Mouse (Mus musculus) kidney, adult 8-10 months (tissue): ENCODE data around the gene Il18.

ENCODE experiments used
- DNase-seq, 2 experiments: peaks; one replicate each; pipeline ENCODE4 v3.0.0; 2022

The Il18 gene

DNA sequence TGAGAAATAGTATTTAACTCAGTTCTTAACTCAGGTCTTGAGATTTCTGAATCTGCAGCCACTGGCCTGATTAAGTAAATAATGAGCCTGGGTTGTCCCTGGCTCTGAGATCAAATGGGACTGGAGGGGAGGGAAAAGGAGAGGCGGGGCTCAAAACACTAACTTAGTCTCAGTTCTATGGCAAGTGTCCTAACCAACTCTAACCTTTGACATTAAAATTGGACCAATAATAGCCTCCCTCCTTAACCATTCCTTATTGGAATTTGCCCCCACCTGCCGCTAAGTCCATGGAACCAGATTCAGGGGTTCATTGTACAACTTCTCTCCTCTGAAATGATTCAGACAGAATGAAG is 443 bp downstream of the Il18 start, which contains the start of gene Bco2:
TSS of gene Bco2 (minus strand) at position 88 of the 353 bp plus-strand sequence.
- peak; percentile 65 to 79 for DNase-seq

DNA sequence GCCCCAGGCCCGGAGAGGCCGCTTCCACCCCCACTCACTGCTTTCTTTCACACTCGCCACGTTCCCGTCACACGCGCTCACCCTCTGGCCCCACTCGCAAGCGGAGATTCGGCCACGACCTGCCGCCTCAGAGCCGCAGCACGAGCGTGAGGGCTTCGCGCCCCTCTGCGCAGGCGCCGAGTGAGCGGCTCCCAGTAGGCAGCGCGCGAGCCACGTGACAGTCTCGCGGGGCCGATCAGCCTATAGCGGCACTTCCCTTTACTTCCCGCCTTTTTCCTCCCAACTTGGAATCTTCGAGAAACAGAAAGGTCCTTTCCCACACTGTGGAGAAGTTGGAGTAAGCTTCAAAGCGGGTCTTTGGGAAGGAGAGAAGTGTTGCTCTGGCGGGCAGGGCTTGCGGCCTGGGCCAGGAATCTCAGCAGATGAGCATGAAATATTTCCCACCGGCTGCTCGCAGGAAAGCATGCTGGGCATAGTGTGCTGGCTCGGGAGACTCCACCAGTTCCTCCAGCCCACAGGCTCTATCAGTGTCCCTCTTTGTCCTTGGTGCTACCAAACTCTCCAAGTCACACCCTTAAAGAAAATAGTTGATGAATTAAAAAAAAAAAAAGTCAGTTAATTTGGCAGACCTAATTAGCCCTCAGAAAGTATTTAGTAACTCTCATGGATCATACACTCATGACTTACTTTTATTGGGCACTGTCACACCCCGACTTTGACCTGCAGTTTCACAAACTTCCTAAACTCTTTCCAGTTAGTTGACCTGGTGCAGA is 6.7 kb downstream of the Il18 start, which contains the start of gene Tex12:
TSS of gene Tex12 (minus strand) at position 181 of the 773 bp plus-strand sequence.
- no peak for DNase-seq

DNA sequence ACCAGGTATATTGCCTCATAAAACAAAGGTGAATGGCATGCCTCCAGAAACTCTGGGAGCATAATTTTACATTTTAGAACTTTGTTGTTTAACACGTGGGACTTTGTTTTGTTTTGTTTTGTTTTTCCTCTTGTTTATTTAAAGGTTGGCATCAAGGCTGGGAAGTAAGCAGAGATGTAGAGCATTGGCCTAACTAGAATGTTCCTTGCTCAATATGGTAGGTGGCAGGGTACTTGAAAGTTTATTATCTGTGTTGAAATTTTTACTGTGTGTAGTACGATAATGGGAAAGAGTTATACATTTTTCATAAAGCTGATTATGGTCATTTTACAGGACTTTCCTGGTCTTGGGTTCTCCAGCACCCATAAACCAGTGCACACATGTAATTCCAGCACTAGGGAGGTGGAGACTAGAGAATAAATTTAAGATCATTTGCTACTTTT is 7.3 kb downstream of the Il18 start:
- no peak for DNase-seq

DNA sequence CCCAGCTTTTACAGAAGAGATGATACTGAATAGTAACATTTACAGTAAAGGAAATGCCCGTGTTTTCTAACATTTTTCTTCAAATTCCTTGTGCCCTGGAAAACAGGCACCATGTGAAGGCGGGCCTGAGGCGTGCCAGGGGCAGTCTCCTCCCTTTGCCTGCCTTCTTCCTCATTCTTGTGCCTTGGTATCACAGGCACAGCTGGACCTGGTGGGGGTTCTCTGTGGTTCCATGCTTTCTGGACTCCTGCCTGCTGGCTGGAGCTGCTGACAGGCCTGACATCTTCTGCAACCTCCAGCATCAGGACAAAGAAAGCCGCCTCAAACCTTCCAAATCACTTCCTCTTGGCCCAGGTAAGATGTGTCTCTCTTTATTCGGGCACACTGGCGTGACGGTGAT is 10.5 kb downstream of the Il18 start:
- DNase-seq: no peak

DNA sequence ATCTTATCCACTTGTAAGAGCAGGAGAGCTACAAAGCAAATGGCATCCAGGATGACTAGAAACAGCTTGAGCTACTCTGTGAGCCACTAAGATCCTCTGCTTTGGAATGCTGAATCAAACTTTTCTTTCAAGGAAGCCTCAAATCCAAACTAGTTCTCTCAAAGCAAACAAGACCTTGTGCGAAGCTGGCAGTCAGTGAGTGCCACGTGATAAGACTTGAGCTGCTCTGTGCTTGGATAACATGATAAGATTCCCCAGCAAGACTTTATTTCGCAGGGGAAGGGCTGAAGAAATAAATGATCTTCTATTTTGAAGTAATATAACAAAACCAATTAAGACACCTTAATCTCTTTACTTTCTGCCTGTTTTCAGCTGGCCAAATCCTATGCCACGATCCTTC is 11.3 kb downstream of the Il18 start:
- no peak for DNase-seq

DNA sequence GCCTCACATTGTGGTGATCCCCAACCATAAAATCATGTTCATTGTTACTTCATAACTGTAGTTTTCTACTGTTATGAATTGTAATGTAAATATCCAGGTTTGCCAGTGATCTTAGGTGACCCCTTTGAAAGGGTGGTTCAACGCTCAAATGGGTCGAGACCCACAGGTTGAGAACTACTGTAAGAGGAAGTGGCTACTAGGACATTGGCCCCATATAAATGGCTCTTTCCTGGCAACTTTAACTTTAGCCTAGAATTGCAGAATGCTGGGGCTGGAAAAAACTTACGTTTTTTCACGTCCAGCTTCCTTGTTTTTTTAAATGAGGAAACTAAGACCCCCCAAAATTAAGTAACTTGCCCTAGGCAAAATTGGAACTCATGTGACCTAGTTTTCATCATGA is 12.7 kb downstream of the Il18 start:
- DNase-seq: no peak

DNA sequence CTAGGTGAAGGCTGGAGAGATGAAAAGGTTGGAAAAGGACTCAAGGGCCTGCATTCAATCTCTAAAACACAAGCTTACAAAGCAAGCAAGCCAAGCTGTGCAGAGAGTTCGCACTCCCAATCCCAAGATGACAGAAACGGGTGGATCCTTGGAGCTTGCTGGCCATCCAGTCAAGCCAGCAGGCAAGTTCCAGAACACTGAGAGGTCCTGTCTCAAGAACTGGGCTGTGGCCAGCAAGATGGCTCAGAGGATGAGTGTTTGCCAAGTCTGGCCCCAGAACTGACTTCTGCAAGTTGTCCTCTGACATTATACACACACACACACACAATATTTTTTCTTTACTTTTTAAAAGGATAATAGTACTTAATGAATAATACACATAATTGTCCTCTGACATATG is 13.3 kb downstream of the Il18 start:
- DNase-seq: no peak

DNA sequence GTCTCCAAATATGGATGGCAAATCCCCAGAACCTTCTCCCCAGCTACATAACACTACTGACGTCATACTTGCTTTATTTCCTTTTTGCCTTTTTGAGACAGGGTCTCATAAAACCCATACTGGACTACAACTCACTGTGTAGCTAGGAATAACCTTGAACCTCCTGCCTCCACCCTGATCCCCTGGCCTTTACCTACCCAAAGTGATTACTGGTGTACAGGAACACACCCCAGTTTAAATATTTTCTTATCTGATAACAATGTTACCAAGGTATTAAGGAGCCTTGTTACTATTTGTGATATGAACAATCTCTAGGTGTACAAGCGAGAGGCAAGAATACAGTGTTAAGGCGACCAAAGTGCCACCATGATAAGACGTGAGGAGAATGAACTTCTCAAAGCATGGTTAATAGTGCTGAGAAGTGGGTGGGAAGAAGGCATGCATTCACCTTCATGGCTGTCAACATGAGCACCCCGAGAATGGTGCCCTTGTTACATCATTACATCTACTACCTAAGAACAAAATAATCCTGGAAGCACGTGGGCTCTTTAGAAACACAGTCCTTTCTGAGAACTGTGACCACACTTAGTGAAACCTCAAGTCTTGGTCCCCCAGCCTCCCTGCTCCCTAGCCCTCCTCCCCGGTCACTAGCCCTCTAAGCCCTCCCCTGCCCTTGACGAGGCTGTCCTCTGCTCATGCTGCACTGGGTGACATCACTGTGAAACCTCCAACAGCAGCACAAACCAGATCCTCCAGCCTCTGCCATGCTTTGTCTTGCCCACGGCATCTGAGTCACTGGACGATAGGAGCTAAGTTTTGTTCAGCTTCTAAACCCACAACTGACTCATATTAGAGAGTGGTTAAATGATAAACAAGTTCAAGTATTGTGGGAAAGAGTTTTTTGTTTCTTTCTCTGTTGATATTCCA is 15.2 kb downstream of the Il18 start:
- DNase-seq: no peak

DNA sequence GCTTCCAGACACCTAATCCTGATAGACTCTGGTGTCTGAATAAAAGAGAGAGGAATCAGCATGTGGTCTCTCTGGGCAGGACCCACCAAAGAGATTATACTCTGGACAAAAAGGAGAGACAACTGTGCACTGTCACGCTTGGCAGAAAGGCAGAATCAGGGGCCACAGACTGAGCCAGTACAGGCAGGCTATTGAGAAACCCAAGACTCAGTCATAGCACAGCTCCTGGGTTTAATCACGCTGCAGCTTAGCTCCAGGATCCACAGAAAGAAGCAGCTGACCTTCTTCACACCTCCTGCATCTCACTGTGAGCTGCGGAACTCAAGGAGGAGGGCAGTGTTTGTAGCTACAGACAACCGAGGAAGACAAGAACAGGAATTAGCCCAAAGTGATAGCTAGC is 25.7 kb downstream of the Il18 start:
- no peak for DNase-seq

DNA sequence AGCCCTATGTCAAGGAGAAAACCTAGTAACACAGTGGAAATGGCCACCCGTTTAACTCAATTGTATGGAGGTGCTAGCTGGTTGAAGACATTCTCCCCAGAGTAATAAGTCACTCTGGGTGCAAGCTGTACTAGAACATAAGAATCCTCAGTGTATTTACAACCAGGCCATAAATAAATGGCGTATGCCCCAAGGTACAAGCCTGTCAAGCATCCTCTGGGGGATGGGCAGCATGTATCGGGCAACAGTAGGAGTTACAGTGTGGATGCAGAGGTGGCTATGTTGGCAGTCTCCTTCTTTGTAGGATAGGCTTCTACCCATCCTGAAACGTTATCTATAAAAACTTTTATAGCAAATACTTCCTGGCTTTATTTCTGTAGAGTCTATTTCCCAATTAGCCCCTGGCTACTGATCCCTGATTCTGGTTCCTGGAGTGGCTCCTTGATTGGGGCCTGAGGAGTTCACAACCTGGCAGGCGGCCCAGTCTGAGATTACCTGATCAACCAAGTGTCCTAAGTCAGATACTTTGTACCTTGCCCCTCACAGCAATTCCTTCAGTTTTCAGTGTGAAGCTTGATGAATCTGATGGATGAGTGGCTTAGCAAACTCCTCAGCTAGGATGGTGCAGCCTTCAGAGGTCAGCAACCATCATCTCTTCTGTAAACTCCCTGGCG is 30.7 kb downstream of the Il18 start:
- peak; percentile 82 to 88 for DNase-seq

DNA sequence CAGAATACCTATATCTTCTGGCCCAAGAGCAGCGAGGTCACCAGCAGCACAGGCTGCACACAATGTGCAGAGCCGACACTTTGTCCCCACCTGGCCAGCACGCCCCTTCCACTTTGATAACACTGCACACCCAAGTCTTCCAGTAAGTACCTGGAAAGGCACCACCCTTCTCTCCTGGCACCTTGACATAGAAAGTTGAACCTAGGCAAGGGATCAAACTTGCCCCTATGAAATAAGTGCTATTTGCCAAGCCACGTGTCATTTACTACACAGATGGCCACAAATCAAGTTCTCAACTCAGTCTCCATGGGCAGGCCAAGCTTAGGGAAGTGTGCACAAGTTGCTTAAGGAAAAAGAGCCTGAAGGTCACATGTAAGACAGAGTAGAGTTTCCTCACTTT is 32.3 kb downstream of the Il18 start:
- no peak for DNase-seq

DNA sequence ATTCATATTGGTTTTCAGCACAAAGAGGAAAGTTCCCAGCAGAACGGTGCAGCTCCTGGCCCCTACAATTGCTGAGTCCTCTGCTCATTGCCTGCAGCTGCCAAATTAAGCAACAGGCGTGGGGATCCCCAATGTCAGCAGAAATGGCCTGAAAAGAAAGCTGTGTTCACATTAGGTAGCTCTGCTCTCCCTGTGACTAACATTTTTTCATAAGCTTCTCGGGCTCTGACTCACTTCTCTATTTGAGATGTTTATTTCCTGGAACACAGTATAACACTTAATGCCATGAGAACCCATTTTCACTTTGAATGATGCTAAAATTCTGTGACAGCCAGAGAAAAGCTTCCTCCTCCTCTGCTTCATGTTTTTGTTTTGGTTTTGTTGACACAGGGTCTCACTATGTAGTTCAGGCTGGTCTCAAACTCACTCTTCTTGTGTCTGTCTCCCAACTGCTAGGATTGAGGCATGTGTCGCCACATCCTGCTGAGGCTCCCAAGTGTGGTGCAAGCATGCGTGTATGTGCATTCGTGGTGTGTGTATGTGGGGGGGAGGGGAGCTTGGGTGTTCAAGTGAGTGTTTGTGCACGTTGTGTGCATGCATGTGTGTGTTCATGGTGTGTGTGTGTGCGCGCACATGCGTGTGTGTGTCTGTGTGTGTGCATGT is 36.4 kb downstream of the Il18 start:
- DNase-seq: no peak

DNA sequence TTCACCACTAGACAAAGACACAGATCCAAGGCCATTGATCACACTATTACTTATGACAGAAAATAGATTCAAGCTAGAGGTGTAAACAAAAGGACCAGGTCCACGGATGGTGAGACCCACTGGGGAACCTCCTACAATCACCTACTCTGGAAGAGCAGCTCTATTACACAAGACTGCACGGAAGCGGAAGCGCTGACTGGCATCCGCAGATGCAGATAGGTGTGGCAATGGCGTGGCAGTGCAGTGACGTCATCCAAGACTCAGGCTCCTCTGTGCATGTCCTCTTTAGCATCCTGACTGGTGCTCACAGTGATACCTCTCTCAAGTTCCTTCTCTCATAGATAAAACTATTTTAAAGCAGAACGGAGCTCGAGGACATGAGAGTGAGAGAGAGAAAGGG is 38.3 kb downstream of the Il18 start:
- DNase-seq: no peak

DNA sequence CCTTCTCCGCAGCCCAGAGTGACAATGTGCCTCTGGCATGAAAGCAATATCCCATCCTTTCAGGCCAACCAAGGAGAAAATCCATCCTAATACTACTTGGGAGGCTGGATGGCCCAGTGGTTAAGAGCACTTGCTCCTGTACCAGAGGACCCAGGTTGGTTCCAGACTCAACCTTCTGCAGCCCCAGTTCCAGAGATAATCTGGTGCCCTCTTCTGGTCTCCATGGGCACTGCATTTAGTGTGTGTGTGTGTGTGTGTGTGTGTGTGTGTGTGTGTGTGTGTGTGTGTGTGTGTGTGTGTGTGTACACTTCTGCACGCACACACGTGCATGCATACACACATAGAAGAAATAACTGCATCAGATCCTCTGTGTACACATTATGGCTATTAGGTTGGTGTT is 38.9 kb downstream of the Il18 start:
- peak in 1 of 2 experiments; percentile 43 for DNase-seq

DNA sequence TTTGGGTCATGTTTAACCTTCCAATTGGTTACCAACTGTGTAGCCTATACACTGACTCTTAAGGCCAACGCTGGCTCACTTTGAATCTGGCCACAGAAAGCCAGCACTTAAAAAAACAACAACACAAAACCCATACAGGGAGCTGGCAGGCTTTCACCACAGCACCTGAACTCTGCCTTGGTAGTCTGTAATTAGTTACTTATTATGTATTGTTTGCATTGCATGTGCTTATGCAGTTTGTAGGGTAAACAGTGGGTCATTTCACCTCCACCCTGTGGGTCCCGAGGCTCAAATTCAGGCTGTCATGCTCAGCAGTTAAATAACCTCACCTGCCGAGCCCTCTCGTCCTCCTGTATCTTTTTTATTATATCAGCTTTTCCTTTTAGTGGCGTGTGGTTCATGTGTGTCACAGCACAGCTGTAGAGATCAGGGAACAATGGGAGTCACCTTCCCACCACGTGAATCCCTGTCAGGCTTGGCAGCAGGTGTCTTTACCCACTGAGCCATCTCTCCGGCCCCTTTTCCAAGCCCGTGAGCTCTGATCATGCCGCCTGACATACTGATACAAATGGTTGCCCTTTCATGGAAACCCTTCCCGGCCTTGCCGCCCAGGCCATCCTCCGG is 40.3 kb downstream of the Il18 start:
- peak; percentile 37 to 43 for DNase-seq

DNA sequence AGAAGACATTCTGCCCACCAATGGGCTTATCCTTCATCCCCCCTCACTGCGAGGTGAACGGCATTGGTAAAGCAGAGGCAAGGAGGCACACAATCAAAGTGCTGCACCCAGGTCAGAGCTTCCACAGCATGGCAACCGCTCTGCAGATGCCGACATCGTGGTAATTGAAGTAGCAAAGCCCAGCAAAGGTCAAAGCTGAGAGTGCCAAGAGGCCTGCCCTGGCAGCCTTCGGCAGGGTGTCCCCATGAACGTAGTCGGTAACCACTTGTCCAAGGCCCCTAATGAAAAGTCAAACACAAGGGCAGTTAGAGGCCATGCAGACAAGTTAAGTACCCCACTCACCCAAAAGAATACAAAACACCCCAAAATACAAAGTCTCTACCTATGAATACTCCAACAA is 42.3 kb downstream of the Il18 start:
- no peak for DNase-seq

DNA sequence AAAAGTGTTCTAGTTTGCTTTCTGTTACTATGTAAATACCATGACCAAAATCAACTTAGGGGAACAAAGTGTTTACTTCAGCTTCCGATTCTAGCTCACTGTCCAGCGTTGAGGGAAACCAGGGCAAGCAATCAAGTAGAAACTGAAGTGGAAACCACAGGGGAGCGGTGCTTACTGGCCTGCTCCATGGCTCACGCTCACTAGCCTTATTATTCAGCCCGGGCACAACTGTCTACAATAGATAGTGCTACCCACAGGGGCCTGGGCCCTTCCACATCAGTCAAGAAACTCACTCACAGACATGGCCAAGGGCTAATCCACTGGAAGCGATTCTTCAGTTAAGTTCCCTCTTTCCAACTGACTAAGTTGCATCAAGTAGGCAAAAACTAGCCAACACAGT is 46.9 kb downstream of the Il18 start:
- no peak for DNase-seq

DNA sequence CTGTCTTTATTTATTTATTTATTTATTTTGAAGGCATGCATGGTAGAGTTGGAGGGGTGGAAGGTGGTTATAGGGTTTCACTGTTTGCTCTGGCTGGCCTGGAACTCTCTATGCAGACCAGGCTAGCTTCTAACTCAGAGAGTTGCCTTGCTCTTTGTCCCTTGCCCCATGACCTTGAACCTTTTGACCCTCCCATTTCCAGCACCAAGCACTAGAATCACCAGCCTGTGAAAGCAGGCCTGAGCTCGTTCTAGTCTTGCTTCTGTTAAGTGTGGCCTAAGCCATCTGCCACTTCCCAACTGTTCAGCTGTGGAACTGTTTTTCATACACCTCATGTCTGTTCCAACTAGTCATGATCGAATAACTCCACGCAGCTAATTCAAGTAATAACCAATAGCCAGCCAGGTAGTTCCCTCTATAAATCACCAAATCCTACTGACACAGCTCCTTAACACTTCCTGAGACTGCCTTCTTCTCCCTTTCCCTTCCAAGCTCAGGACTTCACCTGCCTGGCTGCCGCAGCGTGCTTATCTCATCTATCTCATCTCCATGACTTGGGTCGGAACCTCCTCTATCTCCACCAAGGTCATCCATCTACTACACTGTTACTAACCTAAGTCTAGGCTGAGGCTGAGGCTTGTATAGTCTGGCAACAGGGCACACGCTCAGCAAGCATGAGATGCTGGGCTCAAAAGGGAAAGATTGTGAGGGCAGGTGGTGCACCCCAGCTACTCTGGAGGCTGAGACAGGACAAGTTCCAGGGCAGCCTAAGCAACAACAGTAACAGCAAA is 47.6 kb downstream of the Il18 start:
- DNase-seq: peak in 1 of 2 experiments; percentile 42

DNA sequence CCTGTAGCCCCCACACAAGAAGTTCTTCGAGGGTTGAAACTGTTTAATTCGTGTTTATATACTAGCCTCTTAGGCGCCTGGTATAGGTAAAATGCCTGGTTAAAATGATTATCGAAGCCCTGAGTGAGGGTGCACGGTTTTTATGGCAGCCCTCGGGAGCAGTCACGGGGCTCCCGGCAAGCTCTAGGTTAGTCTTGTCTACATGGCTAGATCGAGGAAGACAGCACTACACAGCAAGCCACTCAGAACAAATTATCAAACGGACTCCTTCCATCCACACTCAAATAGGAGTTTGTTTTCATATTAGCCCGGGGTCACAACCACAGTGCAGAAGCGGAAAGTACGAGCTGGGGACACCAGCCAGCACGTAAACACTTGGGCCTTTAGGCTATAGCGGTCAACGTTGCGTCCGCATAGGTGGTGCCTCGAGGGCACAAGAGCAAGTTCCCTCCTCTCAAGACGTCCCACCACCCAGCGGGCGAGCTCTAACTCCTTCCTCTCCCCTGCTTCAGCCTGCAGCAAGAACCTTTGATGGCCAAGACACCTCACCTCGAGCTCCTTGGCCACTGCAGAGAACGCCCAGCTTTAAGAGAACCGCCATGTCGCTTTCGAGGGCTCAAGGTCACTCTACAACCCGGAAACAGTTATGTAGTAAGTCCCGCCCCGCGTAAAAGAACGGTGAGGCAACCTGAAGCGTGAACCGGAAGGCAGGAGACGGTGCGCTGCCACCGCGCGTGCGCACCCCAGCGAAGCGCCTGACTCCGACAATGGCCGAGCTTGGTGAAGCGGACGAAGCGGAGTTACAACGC is 48.8 kb downstream of the Il18 start, which contains the start of the genes Sdhd and Timm8b:
TSS of gene Sdhd (minus strand) at position 624 of the 809 bp plus-strand sequence.
TSS of gene Timm8b (plus strand) at position 722 of the 809 bp plus-strand sequence.
- DNase-seq: peak; percentile 95 to 96

DNA sequence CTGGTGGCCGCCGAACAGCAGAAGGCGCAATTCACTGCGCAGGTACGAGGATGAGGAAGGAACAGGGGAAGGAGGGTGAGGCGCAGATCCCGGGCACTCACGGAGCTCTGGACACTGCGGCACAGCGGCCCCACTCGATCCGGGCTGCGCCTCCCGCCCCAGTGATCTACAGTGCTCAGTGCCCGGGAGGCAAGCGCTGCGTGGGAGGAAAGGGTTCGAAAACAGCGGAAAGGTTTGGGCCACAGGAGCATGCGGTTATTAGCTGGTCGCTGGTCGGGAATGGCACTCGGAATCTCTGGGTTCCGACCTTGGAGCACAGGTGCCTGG is 49.3 kb downstream of the Il18 start:
- no peak for DNase-seq

DNA sequence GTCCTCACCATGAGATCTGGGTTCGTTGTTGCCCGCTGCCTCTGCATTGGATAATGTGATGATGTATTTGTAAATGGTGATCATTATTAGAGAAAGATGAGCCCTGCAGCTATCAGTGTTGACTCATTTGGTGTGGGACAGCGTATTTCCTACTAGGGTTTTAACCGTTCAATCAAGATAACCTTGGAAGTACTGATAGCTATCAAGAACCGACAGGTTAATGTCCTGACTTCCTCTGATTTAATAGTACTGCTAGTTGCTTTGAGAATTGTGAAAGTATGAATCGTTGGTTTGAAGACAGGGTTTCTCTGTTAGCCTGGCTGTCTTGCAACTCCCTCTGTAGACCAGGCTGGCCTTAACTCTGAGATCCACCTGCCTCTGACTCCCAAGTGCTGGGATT is 49.7 kb downstream of the Il18 start:
- DNase-seq: no peak
